Mouse (Mus musculus) hindbrain, postnatal 0 days (tissue): ENCODE data around the gene Ybx2. TPM values are rescaled to one million over a fixed set of nuclear protein-coding genes. Genes with fewer than 3 reads are reported as not detected.
A peak's percentile ranks its signal among the peaks of the same experiment; 100 is the strongest.

Experiments used
- ATAC-seq: fragments of 200-750 bp; cut with Nextera tagmentation; 2 replicates; pipeline ENCODE4 v1.8.0; 2017; ENCODE audit warnings: mild to moderate bottlenecking, moderate TSS enrichment, moderate library complexity
- DNase-seq: peaks from one replicate; pipeline ENCODE4 v3.0.0-alpha.2; 2015; ENCODE audit warnings: low spot score
- H3K27ac ChIP-seq: fragments of 300-500 bp; sonication (generic); 2 replicates; pipeline ENCODE4 v1.5.1; 2014; ENCODE audit warnings: mild to moderate bottlenecking
- H3K27me3 ChIP-seq: fragments of 300-500 bp; sonication (generic); 2 replicates; pipeline ENCODE4 v1.6.1; 2014; ENCODE audit warnings: low read length, mixed read lengths; ENCODE audit not compliant: insufficient read depth
- H3K36me3 ChIP-seq: fragments of 300-500 bp; sonication (generic); 2 replicates; pipeline ENCODE4 v1.6.1; 2014; ENCODE audit warnings: low read length, mixed read lengths; ENCODE audit not compliant: insufficient read depth
- H3K4me1 ChIP-seq: fragments of 300-500 bp; sonication (generic); 2 replicates; pipeline ENCODE4 v1.6.1; 2014; ENCODE audit warnings: antibody characterized with exemption, low read length, mixed read lengths; ENCODE audit not compliant: insufficient read depth
- H3K4me2 ChIP-seq: fragments of 300-500 bp; sonication (generic); 2 replicates; pipeline ENCODE4 v1.6.1; 2014; ENCODE audit warnings: low read depth, mild to moderate bottlenecking, low read length, moderate library complexity, mixed read lengths
- H3K4me3 ChIP-seq: fragments of 300-500 bp; sonication (generic); 2 replicates; pipeline ENCODE4 v1.5.1; 2014; ENCODE audit warnings: low read length
- H3K9ac ChIP-seq: fragments of 300-500 bp; sonication (generic); replicated peaks from 2 replicates; pipeline ENCODE4 v1.6.1; 2014; ENCODE audit warnings: mild to moderate bottlenecking, low read length, moderate library complexity, mixed read lengths
- H3K9me3 ChIP-seq: fragments of 300-500 bp; sonication (generic); 2 replicates; pipeline ENCODE4 v1.6.1; 2016; ENCODE audit warnings: low read length, mixed read lengths
- CTCF ChIP-seq: IDR thresholded peaks from 2 replicates; pipeline ENCODE4 v1.5.1; 2016; ENCODE audit warnings: antibody characterized with exemption, control low read depth, low read depth
- WGBS: fragments of 180-500 bp; shearing (Covaris S2); extraction: QIAGEN DNeasy Blood & Tissue Kit; methylation state at CpG from one replicate; pipeline ENCODE4 v1.1.7; 2014; 5-methylcytosine and 5-hydroxymethylcytosine counted together
- polyA plus RNA-seq: library from polyadenylated mRNA; unstranded; fragments of >200 nt; fragmentation: Nextera tagmentation; extraction: Ambion mirVana; gene quantifications from 2 replicates; pipeline ENCODE4 v1.2.1, GENCODE M21; 2015
- total RNA-seq: library from RNA; depleted of rRNA; stranded (reverse); fragments of >200 nt; gene quantifications from 2 replicates; pipeline ENCODE4 v1.2.3, GENCODE M21; 2014

The Ybx2 gene
- total and polyA plus RNA-seq, 2 experiments from 2014 or later, result 3.3 to 23.9 TPM

DNA sequence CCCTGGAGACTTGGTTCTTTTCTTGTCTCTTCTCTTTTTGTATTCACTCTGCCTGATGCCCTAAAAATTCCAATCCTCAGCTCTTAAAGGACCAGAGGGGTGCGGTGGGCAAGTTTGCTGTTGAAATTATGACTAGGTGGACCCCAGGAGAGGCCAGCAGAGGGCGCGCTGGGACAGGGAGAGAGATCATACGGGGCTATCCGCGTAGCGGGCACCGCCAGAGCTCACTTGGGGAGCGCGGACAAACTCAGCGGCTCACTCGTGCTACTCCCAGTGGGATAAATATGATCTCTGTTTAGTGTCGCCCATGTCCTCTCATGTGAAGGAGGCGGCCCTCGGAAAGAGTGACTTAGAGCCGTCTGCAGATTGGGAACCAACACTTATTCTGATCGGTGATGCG is 1.4 kb upstream of the Ybx2 start:
- peaks cover 16% of the 10 kb centered on the region; the same call in 1 of the 2 replicates for H3K4me1 ChIP-seq
- H3K4me2 ChIP-seq, result peak overlapping the region; percentile 29; the same call in 1 of the 2 replicates
- peaks cover 6% of the 10 kb centered on the region; the same call in 1 of the 2 replicates for H3K27me3 ChIP-seq
- peak; percentile 91 for DNase-seq
- TF ChIP-seq CTCF, result peak; percentile 94
- H3K9me3 ChIP-seq, result no peaks in the 10 kb centered on the region
- H3K9ac ChIP-seq, result no peak overlapping the region
- H3K4me3 ChIP-seq, result no peak overlapping the region; the same call in 1 of the 2 replicates
- under 1% methylated on average over 18 of the region's 18 CpGs for WGBS
- ATAC-seq, result peak; percentile 64
- no peaks in the 10 kb centered on the region for H3K36me3 ChIP-seq
- no peak overlapping the region for H3K27ac ChIP-seq

DNA sequence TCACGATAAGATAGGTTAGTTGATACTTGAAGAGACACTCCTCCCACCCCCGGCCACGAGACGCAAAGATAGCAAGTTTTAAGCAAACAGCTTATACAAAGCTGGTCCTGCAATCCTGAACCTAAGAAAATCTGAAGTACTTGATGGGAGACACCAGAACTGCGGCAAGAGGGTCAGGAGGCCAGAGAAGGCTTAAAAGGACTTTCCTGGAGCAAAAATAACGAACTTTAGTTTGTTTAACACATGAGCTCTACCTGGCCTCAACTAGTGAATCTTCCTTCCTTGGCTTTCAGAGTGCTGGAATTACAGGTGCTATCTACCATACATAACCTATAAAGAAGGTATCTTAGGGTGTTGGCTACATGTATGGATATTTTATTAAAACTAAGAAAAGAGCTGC is 915 bp upstream of the Ybx2 start:
- TF ChIP-seq CTCF, result no peak
- Histone ChIP-seq H3K4me2 (peak overlapping the region; percentile 29; the same call in 1 of the 2 replicates), H3K27ac (no peak overlapping the region), H3K27me3 (peaks cover 6% of the 10 kb centered on the region; the same call in 1 of the 2 replicates), H3K4me3 (no peak overlapping the region), H3K9me3 (no peaks in the 10 kb centered on the region), H3K9ac (no peak overlapping the region), H3K36me3 (no peaks in the 10 kb centered on the region), H3K4me1 (peaks cover 16% of the 10 kb centered on the region; the same call in 1 of the 2 replicates)
- 20% methylated on average over 6 of the region's 6 CpGs for WGBS
- no peak for ATAC-seq
- no peak for DNase-seq

- DNase-seq, result no peak
- Histone ChIP-seq H3K4me1 (peaks cover 16% of the 10 kb centered on the region; the same call in 1 of the 2 replicates), H3K4me2 (peak overlapping the region; percentile 89), H3K27ac (no peak overlapping the region; the same call in 1 of the 2 replicates), H3K4me3 (peak overlapping the region; percentile 51), H3K9ac (peak overlapping the region; percentile 58), H3K36me3 (no peaks in the 10 kb centered on the region), H3K27me3 (peaks cover 6% of the 10 kb centered on the region; the same call in 1 of the 2 replicates), H3K9me3 (no peaks in the 10 kb centered on the region)
- no peak for ATAC-seq
- TF ChIP-seq CTCF, result no peak
- WGBS, result 2% methylated on average over 30 of the region's 30 CpGs
These were observed 560 bp downstream of the Ybx2 start for GRCm38 (mm10) chr11:69936156-69936555.

DNA sequence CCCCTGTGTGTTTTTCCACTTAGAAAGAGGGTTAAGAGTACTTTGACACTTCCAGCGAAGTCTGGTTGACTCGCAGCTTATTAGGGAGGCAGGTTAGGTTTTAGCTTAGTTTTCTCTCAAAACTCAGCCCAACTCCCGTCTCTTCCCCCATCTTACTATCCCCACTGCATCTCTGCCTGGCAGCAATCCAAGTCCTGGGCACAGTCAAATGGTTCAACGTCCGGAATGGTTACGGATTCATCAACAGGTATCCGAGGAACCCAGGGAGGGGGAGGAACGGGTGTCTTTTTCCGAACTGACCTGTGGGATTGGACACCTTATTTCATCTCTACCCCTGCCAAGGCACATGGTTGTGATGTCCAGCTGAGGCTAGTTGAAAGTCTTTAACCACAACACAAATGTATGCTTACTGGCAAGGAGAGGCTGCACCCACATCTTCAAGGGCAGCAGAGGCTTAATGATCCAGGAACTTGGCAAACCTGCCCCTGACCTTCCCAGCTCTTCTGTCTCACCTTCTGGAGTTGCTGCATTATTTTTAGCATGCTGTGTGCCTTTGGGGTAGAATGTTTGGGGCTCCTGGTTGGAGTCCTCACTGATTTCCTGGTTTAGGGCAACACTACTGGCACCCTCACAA is 1.2 kb downstream of the Ybx2 start:
- Histone ChIP-seq H3K9ac (no peak overlapping the region), H3K4me3 (peak overlapping the region; percentile 51; the same call in 1 of the 2 replicates), H3K36me3 (no peaks in the 10 kb centered on the region), H3K27me3 (peaks cover 6% of the 10 kb centered on the region; the same call in 1 of the 2 replicates), H3K4me2 (peak overlapping the region; percentile 89), H3K9me3 (no peaks in the 10 kb centered on the region), H3K27ac (no peak overlapping the region), H3K4me1 (peaks cover 16% of the 10 kb centered on the region; the same call in 1 of the 2 replicates)
- ATAC-seq (no peak), DNase-seq (no peak)
- no peak for TF ChIP-seq CTCF
- WGBS, result 31% methylated on average over 9 of the region's 9 CpGs

GRCm38 (mm10) chr11:69937385-69937784 is 1.8 kb downstream of the Ybx2 start:
- H3K9me3 ChIP-seq, result no peaks in the 10 kb centered on the region
- ATAC-seq, result no peak
- WGBS, result 44% methylated on average over 3 of the region's 4 CpGs
- peaks cover 16% of the 10 kb centered on the region; the same call in 1 of the 2 replicates for H3K4me1 ChIP-seq
- H3K27me3 ChIP-seq, result peaks cover 6% of the 10 kb centered on the region; the same call in 1 of the 2 replicates
- no peak for DNase-seq
- no peak overlapping the region for H3K9ac ChIP-seq
- no peak for TF ChIP-seq CTCF
- H3K36me3 ChIP-seq, result no peaks in the 10 kb centered on the region
- H3K4me3 ChIP-seq, result no peak overlapping the region
- H3K4me2 ChIP-seq, result no peak overlapping the region
- H3K27ac ChIP-seq, result no peak overlapping the region

DNA sequence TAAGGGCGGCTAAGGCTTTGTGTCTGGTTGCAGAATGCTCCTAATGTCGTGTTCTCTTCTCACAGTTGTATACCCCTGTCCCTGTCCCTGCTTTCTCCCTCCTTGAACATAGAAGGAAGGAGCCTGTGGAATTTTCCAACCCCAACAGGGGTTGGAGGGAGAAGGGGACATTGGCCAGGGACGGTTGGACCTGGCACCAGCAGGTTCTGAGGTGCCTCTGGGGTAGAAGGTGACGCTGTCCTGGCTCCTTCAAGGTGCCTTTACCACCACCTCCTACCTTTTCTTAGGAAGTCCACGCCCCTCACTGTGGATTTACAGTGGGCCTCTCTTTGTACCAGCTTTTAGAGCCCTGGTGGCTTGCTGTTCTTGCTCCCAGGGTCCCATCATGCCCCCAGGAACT is 2.2 kb downstream of the Ybx2 start:
- H3K27me3 ChIP-seq, result peaks cover 6% of the 10 kb centered on the region; the same call in 1 of the 2 replicates
- DNase-seq (no peak), ATAC-seq (no peak)
- H3K4me3 ChIP-seq, result no peak overlapping the region
- H3K4me1 ChIP-seq, result peaks cover 16% of the 10 kb centered on the region; the same call in 1 of the 2 replicates
- H3K4me2 ChIP-seq, result no peak overlapping the region
- no peak overlapping the region for H3K9ac ChIP-seq
- 71% methylated on average over 5 of the region's 5 CpGs for WGBS
- no peak for TF ChIP-seq CTCF
- no peak overlapping the region for H3K27ac ChIP-seq
- H3K36me3 ChIP-seq, result no peaks in the 10 kb centered on the region
- no peaks in the 10 kb centered on the region for H3K9me3 ChIP-seq
